Mouse (Mus musculus): ENCODE data around the gene Prrt2. TPM values are rescaled to one million over a fixed set of nuclear protein-coding genes. Genes with fewer than 3 reads are reported as not detected.

Gene Prrt2
- polyA plus RNA-seq, 1 experiment from 2014 or later = 1.9 TPM

- no peak overlapping the region for H3K9ac ChIP-seq
- H3K9me3 ChIP-seq (replicated peaks) = no peaks in the 10 kb centered on the region
- H3K4me3 ChIP-seq = no peak overlapping the region
- no peak overlapping the region for H3K27ac ChIP-seq (ENCODE audit: poor library complexity, severe bottlenecking)
- H3K36me3 ChIP-seq = peaks cover 37% of the 10 kb centered on the region
- H3K27me3 ChIP-seq (replicated peaks) = no peaks in the 10 kb centered on the region
- H3K4me1 ChIP-seq (replicated peaks) = peaks cover 63% of the 10 kb centered on the region
- WGBS = 79% methylated on average over 14 of the region's 14 CpGs
- peak overlapping the region; percentile 87; the same call in 1 of the 2 replicates for H3K4me2 ChIP-seq
- no peak for ATAC-seq (ENCODE audit: insufficient number of reproducible peaks, low FRiP score)
Observed at GRCm38 (mm10) chr7:127019306-127019960, 1.6 kb downstream of the Prrt2 start.

GRCm38 (mm10) chr7:127018416-127019305, 2.4 kb downstream of the Prrt2 start:
- peak overlapping the region; percentile 11; the same call in 1 of the 2 replicates for H3K4me2 ChIP-seq
- no peaks in the 10 kb centered on the region for H3K9me3 ChIP-seq (replicated peaks)
- H3K36me3 ChIP-seq = peaks cover 30% of the 10 kb centered on the region
- H3K27ac ChIP-seq (ENCODE audit: poor library complexity, severe bottlenecking) = no peak overlapping the region
- WGBS = 77% methylated on average over 15 of the region's 15 CpGs
- peak overlapping the region; percentile 3; the same call in 1 of the 2 replicates for H3K9ac ChIP-seq
- no peaks in the 10 kb centered on the region for H3K27me3 ChIP-seq (replicated peaks)
- ATAC-seq (ENCODE audit: insufficient number of reproducible peaks, low FRiP score) = no peak
- H3K4me1 ChIP-seq (replicated peaks) = peaks cover 62% of the 10 kb centered on the region
- no peak overlapping the region for H3K4me3 ChIP-seq

- H3K9ac ChIP-seq = 0 out of 2 replicates have a peak overlapping the region, but pooled peaks have one; percentile 3
- no peak overlapping the region for H3K4me3 ChIP-seq
- peaks cover 61% of the 10 kb centered on the region for H3K4me1 ChIP-seq (replicated peaks)
- 45% methylated on average over 6 of the region's 6 CpGs for WGBS
- no peak overlapping the region for H3K27ac ChIP-seq (ENCODE audit: poor library complexity, severe bottlenecking)
- ATAC-seq (ENCODE audit: insufficient number of reproducible peaks, low FRiP score) = no peak
- H3K4me2 ChIP-seq = no peak overlapping the region
- H3K27me3 ChIP-seq (replicated peaks) = no peaks in the 10 kb centered on the region
- H3K9me3 ChIP-seq (replicated peaks) = no peaks in the 10 kb centered on the region
- peaks cover 30% of the 10 kb centered on the region for H3K36me3 ChIP-seq
Observed at GRCm38 (mm10) chr7:127017950-127018345, 3.1 kb downstream of the Prrt2 start.

- Histone ChIP-seq H3K36me3 (peaks cover 30% of the 10 kb centered on the region), H3K4me3 (peak within 1 kb of the TSS; percentile 63), H3K4me1 (replicated peaks) (peaks cover 54% of the 10 kb centered on the region), H3K27me3 (replicated peaks) (no peaks in the 10 kb centered on the region), H3K9me3 (replicated peaks) (no peaks in the 10 kb centered on the region), H3K9ac (peak within 1 kb of the TSS; percentile 80), H3K27ac (ENCODE audit: poor library complexity, severe bottlenecking) (peak within 1 kb of the TSS; percentile 95), H3K4me2 (peak within 1 kb of the TSS; percentile 89)
- peak; percentile 87 for ATAC-seq (ENCODE audit: insufficient number of reproducible peaks, low FRiP score)
- WGBS = 5% methylated on average over 39 of the region's 39 CpGs
Observed at GRCm38 (mm10) chr7:127016971-127017949, 3.8 kb downstream of the Prrt2 start, which contains the start of gene Pagr1a. TSS of gene Pagr1a (minus strand) at chr7:127017352.

- peak overlapping the region; percentile 63 for H3K4me3 ChIP-seq
- peaks cover 30% of the 10 kb centered on the region for H3K36me3 ChIP-seq
- H3K9me3 ChIP-seq (replicated peaks) = no peaks in the 10 kb centered on the region
- H3K9ac ChIP-seq = peak overlapping the region; percentile 80
- peaks cover 47% of the 10 kb centered on the region for H3K4me1 ChIP-seq (replicated peaks)
- H3K27me3 ChIP-seq (replicated peaks) = no peaks in the 10 kb centered on the region
- ATAC-seq (ENCODE audit: insufficient number of reproducible peaks, low FRiP score) = peak; percentile 70
- H3K4me2 ChIP-seq = peak overlapping the region; percentile 89
- 0% methylated on average over 22 of the region's 22 CpGs for WGBS
- H3K27ac ChIP-seq (ENCODE audit: poor library complexity, severe bottlenecking) = peak overlapping the region; percentile 95
Observed at GRCm38 (mm10) chr7:127016486-127016938, 4.5 kb downstream of the Prrt2 start.

GRCm38 (mm10) chr7:127016481-127016485, 4.7 kb downstream of the Prrt2 start, which contains the start of gene Pagr1b:
TSS of gene Pagr1b (minus strand) at chr7:127016484.
- Histone ChIP-seq H3K27me3 (replicated peaks) (no peaks in the 10 kb centered on the region), H3K9ac (peak within 1 kb of the TSS; percentile 80), H3K4me3 (peak within 1 kb of the TSS; percentile 63), H3K36me3 (peaks cover 30% of the 10 kb centered on the region), H3K27ac (ENCODE audit: poor library complexity, severe bottlenecking) (peak within 1 kb of the TSS; percentile 95), H3K9me3 (replicated peaks) (no peaks in the 10 kb centered on the region), H3K4me2 (peak within 1 kb of the TSS; percentile 89), H3K4me1 (replicated peaks) (peaks cover 44% of the 10 kb centered on the region)
- ATAC-seq (ENCODE audit: insufficient number of reproducible peaks, low FRiP score) = no peak

GRCm38 (mm10) chr7:127016081-127016480, 4.9 kb downstream of the Prrt2 start:
- Histone ChIP-seq H3K4me2 (peak overlapping the region; percentile 89), H3K36me3 (peaks cover 30% of the 10 kb centered on the region), H3K27me3 (replicated peaks) (no peaks in the 10 kb centered on the region), H3K9me3 (replicated peaks) (no peaks in the 10 kb centered on the region), H3K27ac (ENCODE audit: poor library complexity, severe bottlenecking) (peak overlapping the region; percentile 95), H3K4me1 (replicated peaks) (peaks cover 42% of the 10 kb centered on the region), H3K4me3 (peak overlapping the region; percentile 63), H3K9ac (peak overlapping the region; percentile 80)
- ATAC-seq (ENCODE audit: insufficient number of reproducible peaks, low FRiP score) = peak; percentile 70
- WGBS = 1% methylated on average over 10 of the region's 10 CpGs

- Histone ChIP-seq H3K4me3 (no peak overlapping the region), H3K4me1 (replicated peaks) (peaks cover 33% of the 10 kb centered on the region), H3K36me3 (peaks cover 36% of the 10 kb centered on the region), H3K27me3 (replicated peaks) (no peaks in the 10 kb centered on the region), H3K9me3 (replicated peaks) (no peaks in the 10 kb centered on the region), H3K9ac (0 out of 2 replicates have a peak overlapping the region, but pooled peaks have one; percentile 66), H3K4me2 (peak overlapping the region; percentile 89), H3K27ac (ENCODE audit: poor library complexity, severe bottlenecking) (no peak overlapping the region; the same call in 1 of the 2 replicates)
- no peak for ATAC-seq (ENCODE audit: insufficient number of reproducible peaks, low FRiP score)
- 90% methylated on average over 12 of the region's 12 CpGs for WGBS
Observed at GRCm38 (mm10) chr7:127014993-127015392, 6.0 kb downstream of the Prrt2 start.

- Histone ChIP-seq H3K4me2 (peak within 1 kb of the TSS; percentile 89), H3K4me3 (peak within 1 kb of the TSS; percentile 63), H3K4me1 (replicated peaks) (peaks cover 34% of the 10 kb centered on the region), H3K9ac (peak within 1 kb of the TSS; percentile 80), H3K9me3 (replicated peaks) (no peaks in the 10 kb centered on the region), H3K36me3 (peaks cover 36% of the 10 kb centered on the region), H3K27ac (ENCODE audit: poor library complexity, severe bottlenecking) (peak within 1 kb of the TSS; percentile 36), H3K27me3 (replicated peaks) (no peaks in the 10 kb centered on the region)
- ATAC-seq (ENCODE audit: insufficient number of reproducible peaks, low FRiP score) = no peak
- WGBS = 33% methylated on average over 11 of the region's 11 CpGs
Observed at GRCm38 (mm10) chr7:127014320-127014719, 6.7 kb downstream of the Prrt2 start, which contains the start of gene Mvp. TSS of gene Mvp (minus strand) at chr7:127014621.

- Histone ChIP-seq H3K4me1 (replicated peaks) (peaks cover 40% of the 10 kb centered on the region), H3K4me3 (no peak overlapping the region), H3K27me3 (replicated peaks) (no peaks in the 10 kb centered on the region), H3K36me3 (peaks cover 36% of the 10 kb centered on the region), H3K9me3 (replicated peaks) (no peaks in the 10 kb centered on the region), H3K4me2 (peak overlapping the region; percentile 89), H3K27ac (ENCODE audit: poor library complexity, severe bottlenecking) (no peak overlapping the region), H3K9ac (no peak overlapping the region)
- WGBS = 91% methylated on average over 6 of the region's 6 CpGs
- no peak for ATAC-seq (ENCODE audit: insufficient number of reproducible peaks, low FRiP score)
Observed at GRCm38 (mm10) chr7:127013385-127013784, 7.6 kb downstream of the Prrt2 start.

Measured in heart, embryonic 12.5 days (tissue).